Mouse (Mus musculus) kidney, adult 2 months (tissue): ENCODE measurements around the gene Ggact.

ENCODE experiments used
- CTCF ChIP-seq: fragments of 200-500 bp; conservative IDR thresholded peaks from 2 replicates; pipeline ENCODE4 v1.5.1; 2011; ENCODE audit warnings: low read depth, mild to moderate bottlenecking, control low read depth, low read length, moderate library complexity, mixed read lengths; ENCODE audit not compliant: insufficient read depth, insufficient read length
- POLR2A ChIP-seq: fragments of 200-500 bp; IDR thresholded peaks from one replicate; pipeline ENCODE4 v1.6.1; 2011; ENCODE audit warnings: low read depth, low read length, control low read depth

- TF ChIP-seq CTCF (no peak), POLR2A (no peak)
These were observed 120.2 kb downstream of the Ggact start for GRCm38 (mm10) chr14:122793368-122793767.
